Mouse (Mus musculus) common myeloid progenitor, adult 5-6 weeks (primary cell): ENCODE measurements around the gene Prr14l. TPM values are rescaled to one million over a fixed set of nuclear protein-coding genes. Genes with fewer than 3 reads are reported as not detected.
A peak's percentile ranks its signal among the peaks of the same experiment; 100 is the strongest.

Experiments used
- ATAC-seq: replicated peaks from 2 replicates; pipeline ENCODE4 v1.8.0; 2016; ENCODE audit warnings: low read depth, mild to moderate bottlenecking, moderate TSS enrichment, inconsistent platforms; ENCODE audit not compliant: poor library complexity, severe bottlenecking
- total RNA-seq: library from RNA; stranded (forward); fragments of 200-1000, 187-1606 nt; gene quantifications from 2 replicates; pipeline ENCODE4 v1.2.3, GENCODE M21; 2017

Prr14l gene
- total RNA-seq, 1 experiment from 2014 or later, result 37.7 TPM

DNA sequence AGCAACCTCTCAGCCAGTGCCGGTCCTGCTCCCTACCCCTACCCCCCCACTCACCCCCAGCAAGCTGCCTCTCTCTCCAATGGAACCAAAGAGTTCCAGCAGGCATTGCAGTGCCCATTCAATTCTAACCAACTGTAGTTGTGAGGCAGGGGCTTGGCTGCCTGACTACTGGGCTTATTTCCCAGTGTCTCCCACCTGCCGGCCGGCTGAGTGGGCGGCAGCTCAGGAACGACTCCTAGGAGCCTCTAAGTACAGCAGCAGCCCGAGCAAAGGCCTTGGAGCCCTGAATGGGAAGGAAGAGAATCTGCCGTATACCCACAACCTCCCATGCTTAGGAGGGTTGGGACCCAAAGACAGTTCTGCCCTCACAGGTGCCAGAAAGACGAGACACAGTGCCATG, 113.2 kb downstream of the Prr14l start:
- ATAC-seq, result peak; percentile 15; the same call in 1 of the 2 replicates

DNA sequence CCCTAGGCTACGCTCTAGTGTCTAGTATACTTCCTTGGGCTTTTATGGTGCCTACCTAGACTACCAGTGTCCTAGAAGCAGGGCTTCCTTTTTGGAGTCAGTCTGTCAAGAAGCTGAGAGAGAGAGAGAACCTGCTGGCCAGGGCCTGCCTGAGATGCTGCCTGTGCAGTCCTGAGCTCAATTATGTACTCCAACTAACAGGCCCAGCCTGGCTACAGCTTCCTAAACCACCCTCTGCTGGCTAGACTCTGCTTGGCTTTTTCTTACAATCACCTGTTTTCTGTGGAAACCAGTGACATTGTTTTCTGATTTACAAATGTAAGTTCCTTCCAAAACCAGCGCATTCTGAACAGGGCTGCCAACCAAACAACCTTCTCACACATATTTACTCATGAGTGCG, 113.9 kb downstream of the Prr14l start:
- no peak for ATAC-seq

Other genes with a start within 250 kb of the Prr14l start
- gene Yes1, start 243.1 kb downstream of the Prr14l start, total RNA-seq, result 1.7 and 2.1 TPM in 2 replicates
- 26.5 and 31.6 TPM in 2 replicates for gene Pisd, start 68.6 kb downstream of the Prr14l start, total RNA-seq
- 1.8 TPM in 1 of 2 replicates, not detected in the other for gene Gm20671, start 27.1 kb downstream of the Prr14l start, total RNA-seq
- 14.5 and 25.7 TPM in 2 replicates for gene Depdc5, start 9.4 kb upstream of the Prr14l start, total RNA-seq
- 145 and 156 TPM in 2 replicates for gene Ywhah, start 164.6 kb upstream of the Prr14l start, total RNA-seq
- gene Slc5a1, start 250.0 kb upstream of the Prr14l start, total RNA-seq, result not detected in 2 replicates